In genomic region chr9:106159784-106160301, GRCm38 (mm10) we compare ENCODE assay signal across 8 mouse cellular contexts. TPM values are rescaled to one million over a fixed set of nuclear protein-coding genes. Genes with fewer than 3 reads are reported as not detected.
A peak's percentile ranks its signal among the peaks of the same experiment; 100 is the strongest.
DNase-seq lines count a peak whose midpoint lies in the region; ATAC-seq lines count a peak whose summit lies in the region.

No protein-coding gene starts in this region.

- peak; percentile 84 for ATAC-seq in megakaryocyte, adult 5-6 weeks (ENCODE audit: poor library complexity, severe bottlenecking)

- DNase-seq in adrenal gland, adult (ENCODE audit: inconsistent age in 2 of 2, low spot score in 1 of 2) = peak; percentile 95 to 99
- DNase-seq in embryo, embryonic 10 days (ENCODE audit: low spot score) = peak; percentile 97
- peak; percentile 100 for DNase-seq in gastrocnemius, postnatal 10 days
- DNase-seq in induced T-regulatory cell, adult 2 months (ENCODE audit: low read depth) = peak; percentile 91
- peak; percentile 91 to 99 for DNase-seq in left cerebral cortex, adult 8-10 months (ENCODE audit: low spot score in 2 of 2)
- DNase-seq in right cerebral cortex, adult 18-20 months = peak; percentile 91
- peak; percentile 97 for DNase-seq in urinary bladder, adult 2 months (ENCODE audit: low spot score)

RNA-seq across cellular contexts. Expression of gene Glyctk, which starts 1.9 kb away (rescaled TPM):
- total RNA-seq in gastrocnemius, postnatal 10 days (2021) = under 1 TPM; 0.78 to 0.90 TPM
- 1 to 10 TPM; 3.3 to 4.9 (median 3.9) TPM for total RNA-seq in left cerebral cortex, adult 8-10 months (2022)
- total RNA-seq in megakaryocyte, adult 5-6 weeks (2015) = 0.11 and 0.89 TPM in 2 replicates
- 0.88 and 1.8 TPM in 2 replicates for total RNA-seq in megakaryocyte, adult 5-6 weeks (2017)
- 1.1 and 1.5 TPM in 2 replicates for polyA plus RNA-seq in urinary bladder, adult 2 months (2012; rRNA removed)

RNA-seq across cellular contexts. Expression of gene Wdr82, which starts 10.9 kb away (rescaled TPM):
- 10 to 100 TPM; 31.1 to 38.8 TPM for total RNA-seq in gastrocnemius, postnatal 10 days (2021)
- total RNA-seq in left cerebral cortex, adult 8-10 months (2022) = 100 to 1,000 TPM; 112 to 132 (median 120) TPM
- total RNA-seq in megakaryocyte, adult 5-6 weeks (2015) = 41.5 and 49.1 TPM in 2 replicates
- total RNA-seq in megakaryocyte, adult 5-6 weeks (2017) = 49.8 and 61.9 TPM in 2 replicates
- polyA plus RNA-seq in urinary bladder, adult 2 months (2012; rRNA removed) = 67.9 and 72.1 TPM in 2 replicates

RNA-seq across cellular contexts. Expression of gene Ppm1m, which starts 39.7 kb away (rescaled TPM):
- 10 to 100 TPM in 1 of 2 experiments, 1 to 10 TPM in 1; 8.0 to 10.0 TPM for total RNA-seq in gastrocnemius, postnatal 10 days (2021)
- 10 to 100 TPM; 23.4 to 26.9 (median 24.4) TPM for total RNA-seq in left cerebral cortex, adult 8-10 months (2022)
- total RNA-seq in megakaryocyte, adult 5-6 weeks (2015) = 42.3 and 52.2 TPM in 2 replicates
- total RNA-seq in megakaryocyte, adult 5-6 weeks (2017) = 46.4 and 49.6 TPM in 2 replicates
- 40.2 and 47.0 TPM in 2 replicates for polyA plus RNA-seq in urinary bladder, adult 2 months (2012; rRNA removed)

RNA-seq across cellular contexts. Expression of gene Twf2, which starts 43.1 kb away (rescaled TPM):
- 10 to 100 TPM; 57.2 to 70.5 TPM for total RNA-seq in gastrocnemius, postnatal 10 days (2021)
- total RNA-seq in left cerebral cortex, adult 8-10 months (2022) = 10 to 100 TPM; 58.6 to 61.1 (median 59.1) TPM
- 76.8 and 79.8 TPM in 2 replicates for total RNA-seq in megakaryocyte, adult 5-6 weeks (2015)
- total RNA-seq in megakaryocyte, adult 5-6 weeks (2017) = 109 and 110 TPM in 2 replicates
- polyA plus RNA-seq in urinary bladder, adult 2 months (2012; rRNA removed) = 33.1 and 35.7 TPM in 2 replicates

Comparison
In these comparisons a context has a peak if more than half of its experiments do, and no peak if none do; other contexts are left out.
1. Peak in every context shown above with its lines: DNase-seq and ATAC-seq.